ENCODE assay signal across 15 mouse cellular contexts in the genomic region with DNA sequence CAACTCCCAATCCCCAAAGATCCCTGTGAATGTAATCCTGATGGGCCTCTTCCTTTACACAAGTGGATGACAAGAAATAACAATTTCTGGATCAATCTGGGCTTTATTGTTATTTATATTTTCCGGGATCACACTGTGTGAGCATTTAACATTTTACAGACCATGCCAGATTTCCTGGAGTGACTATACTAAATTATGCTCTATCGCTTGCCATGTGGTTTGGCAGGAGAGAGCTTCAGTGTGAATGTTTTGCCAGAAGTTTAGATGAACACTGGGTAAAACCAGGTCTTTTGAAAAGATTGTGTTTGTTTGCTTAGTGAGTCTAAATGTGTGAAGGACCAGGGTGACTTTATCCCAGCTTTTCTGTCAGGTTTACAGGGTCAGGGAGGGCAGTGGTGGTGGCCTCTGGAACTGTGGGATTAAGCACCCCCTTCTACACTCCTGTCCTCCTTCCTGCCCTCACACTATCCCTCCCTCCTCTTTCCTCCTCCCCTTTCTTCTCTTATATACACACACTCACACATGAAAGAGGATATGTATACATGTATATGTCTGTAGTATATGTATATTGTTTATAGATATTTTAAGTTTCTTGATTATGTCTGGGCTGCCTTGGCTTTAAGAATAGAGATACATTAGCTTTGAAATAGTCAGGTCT.
"Had no signal": no experiment of that assay in that cellular context is flagged by ENCODE, and none has a peak within 500 bp of the region (broad histone marks: within the 10 kb centered on the region; RNA-seq: fewer than 3 reads in every experiment).

No protein-coding gene starts in this region.

- H3K27ac ChIP-seq: left cerebral cortex, adult 2 months; limb, embryonic 10.5 days; liver, embryonic 15.5 days; macrophage; midbrain, embryonic 15.5 days; neural tube, embryonic 13.5 days; stomach, embryonic 15.5 days had no signal

- H3K36me3 ChIP-seq: limb, embryonic 10.5 days; liver, embryonic 15.5 days; midbrain, embryonic 15.5 days; neural tube, embryonic 13.5 days; stomach, embryonic 15.5 days had no signal

- H3K4me3 ChIP-seq: left cerebral cortex, adult 2 months; limb, embryonic 10.5 days; liver, embryonic 15.5 days; megakaryocyte, embryonic 14.5 days; midbrain, embryonic 15.5 days; neural tube, embryonic 13.5 days; stomach, embryonic 15.5 days had no signal

- H3K4me2 ChIP-seq: liver, embryonic 11.5 days; liver, embryonic 15.5 days; midbrain, embryonic 11.5 days; midbrain, embryonic 15.5 days; neural tube, embryonic 13.5 days; stomach, embryonic 15.5 days had no signal

- DNase-seq: kidney, postnatal 25 days; lung, postnatal 14 days; retina, postnatal 1 day; thymus, adult 2 months; thymus, postnatal 25 days had no signal

- H3K4me1 ChIP-seq: limb, embryonic 10.5 days; liver, embryonic 15.5 days; megakaryocyte, embryonic 14.5 days; stomach, embryonic 15.5 days had no signal

- ATAC-seq: midbrain, embryonic 15.5 days had no signal

- H3K9me3 ChIP-seq: limb, embryonic 10.5 days; liver, embryonic 15.5 days; megakaryocyte, embryonic 14.5 days; midbrain, embryonic 15.5 days; neural tube, embryonic 13.5 days; stomach, embryonic 15.5 days had no signal

- H3K9ac ChIP-seq: liver, embryonic 15.5 days; midbrain, embryonic 15.5 days; neural tube, embryonic 13.5 days; stomach, embryonic 15.5 days had no signal

- H3K27me3 ChIP-seq: liver, embryonic 15.5 days; megakaryocyte, embryonic 14.5 days; midbrain, embryonic 15.5 days; neural tube, embryonic 13.5 days; stomach, embryonic 15.5 days had no signal
